Mouse (Mus musculus): Measurements from ENCODE around the gene Ms4a6c. TPM values are rescaled to one million over a fixed set of nuclear protein-coding genes. Genes with fewer than 3 reads are reported as not detected.
"Not testable (repeated sequence)": the region's sequence is repeated elsewhere in the genome, so short reads cannot be mapped to it uniquely, and the experiment has no call there.

Ms4a6c gene
- 2.8 and 3.7 TPM in 2 replicates for polyA plus RNA-seq (2015; fragmentation: Nextera tagmentation; extraction: Ambion mirVana)

DNA sequence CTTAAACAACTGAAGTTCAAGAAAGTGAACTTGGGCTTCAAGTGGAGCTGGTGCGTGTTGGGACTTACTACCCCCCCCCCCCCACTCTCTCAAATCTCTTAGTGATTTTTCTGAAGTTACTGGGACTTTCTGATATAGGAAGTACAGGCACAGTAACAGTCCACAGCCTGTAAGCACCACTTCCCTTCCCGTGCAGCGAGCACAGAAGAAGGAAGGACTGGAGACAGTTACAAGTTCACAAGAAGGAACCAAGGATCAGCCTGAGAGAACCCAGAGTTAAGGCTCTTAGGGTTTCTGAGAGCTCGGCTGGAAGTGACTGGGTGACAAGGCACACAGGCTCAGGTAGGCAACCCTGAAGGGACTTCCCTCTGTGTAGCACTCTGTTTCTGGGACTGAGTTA lies at the start of gene Ms4a6c:
Ms4a6c (plus strand) TSS at position 152 of the 400 bp plus-strand sequence.
- not testable (repeated sequence) for ATAC-seq (ENCODE audit: extremely low read depth, insufficient number of reproducible peaks, low FRiP score, low TSS enrichment); H3K27ac ChIP-seq (replicated peaks); H3K4me3 ChIP-seq; H3K9ac ChIP-seq; H3K4me1 ChIP-seq; H3K9me3 ChIP-seq; H3K36me3 ChIP-seq; H3K27me3 ChIP-seq (replicated peaks); H3K4me2 ChIP-seq
- WGBS = 55% methylated on average over 4 of the region's 4 CpGs

DNA sequence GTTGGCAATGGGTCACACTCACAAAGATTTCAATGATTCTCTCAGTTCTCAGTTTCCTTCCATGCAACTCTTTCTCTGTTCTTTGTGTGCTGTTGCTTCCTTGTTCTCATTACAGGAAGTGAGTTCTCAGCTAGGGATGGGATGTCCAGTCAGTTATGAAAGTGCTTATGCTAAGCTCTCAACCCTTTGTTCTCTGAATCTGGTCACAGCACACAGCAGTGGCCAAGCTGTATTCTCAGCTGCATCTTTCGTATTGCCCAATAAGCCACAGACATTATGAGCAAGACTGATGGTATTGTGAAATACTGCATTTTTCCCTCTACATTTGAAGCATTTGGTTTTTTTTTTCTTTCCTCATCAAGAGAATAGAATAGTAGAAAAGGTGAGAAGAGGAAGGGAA lies 38.0 kb upstream of the Ms4a6c start:
- 73% methylated on average over 1 of the region's 1 CpGs for WGBS

DNA sequence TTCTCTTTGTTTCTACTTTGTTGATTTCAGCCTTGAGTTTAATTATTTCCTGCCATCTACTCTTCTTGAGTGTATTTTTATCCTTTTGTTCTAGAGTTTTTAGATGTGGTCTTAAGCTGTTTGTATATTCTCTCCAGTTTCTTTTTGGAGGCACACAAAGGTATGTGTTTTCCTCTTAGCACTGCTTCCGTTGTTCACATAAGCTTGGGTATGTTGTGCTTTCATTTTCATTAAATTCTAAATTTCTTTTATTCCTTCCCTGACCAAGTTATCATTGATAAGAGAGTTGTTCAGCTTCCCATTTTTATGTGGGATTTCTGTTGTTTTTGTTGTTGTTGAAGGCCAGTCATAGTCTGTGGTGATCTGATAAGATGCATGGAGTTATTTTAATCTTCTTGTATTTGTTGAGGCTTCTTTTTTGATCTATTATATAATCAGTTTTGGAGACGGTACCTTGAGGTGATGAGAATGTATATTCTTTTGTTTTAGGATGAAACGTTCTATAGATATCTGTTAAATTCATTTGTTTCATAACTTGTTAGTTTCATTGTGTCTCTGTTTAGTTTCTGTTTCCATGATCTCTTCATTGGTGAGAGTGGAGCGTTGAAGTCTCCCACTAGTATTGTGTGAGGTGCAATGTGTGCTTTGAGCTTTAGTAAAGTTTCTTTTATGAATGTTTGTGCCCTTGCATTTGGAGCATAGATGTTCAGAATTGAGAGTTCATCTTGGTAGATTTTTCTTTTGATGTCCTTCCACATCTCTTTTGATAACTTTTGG lies 33.9 kb upstream of the Ms4a6c start:
- H3K36me3 ChIP-seq = no peaks in the 10 kb centered on the region
- H3K27me3 ChIP-seq (replicated peaks) = no peaks in the 10 kb centered on the region
- no peaks in the 10 kb centered on the region for H3K4me1 ChIP-seq
- 75% methylated on average over 4 of the region's 4 CpGs for WGBS
- no peak overlapping the region for H3K4me3 ChIP-seq
- no peaks in the 10 kb centered on the region for H3K9me3 ChIP-seq
- no peak for ATAC-seq (ENCODE audit: extremely low read depth, insufficient number of reproducible peaks, low FRiP score, low TSS enrichment)
- H3K4me2 ChIP-seq = no peak overlapping the region
- H3K9ac ChIP-seq = no peak overlapping the region
- no peak overlapping the region for H3K27ac ChIP-seq (replicated peaks)

More for the DNA sequence above, 38.0 kb upstream of the Ms4a6c start:
- ATAC-seq (ENCODE audit: extremely low read depth, insufficient number of reproducible peaks, low FRiP score, low TSS enrichment); H3K4me1 ChIP-seq; H3K27me3 ChIP-seq (replicated peaks); H3K4me2 ChIP-seq; H3K27ac ChIP-seq (replicated peaks); H3K36me3 ChIP-seq; H3K4me3 ChIP-seq; H3K9me3 ChIP-seq; H3K9ac ChIP-seq: not testable (repeated sequence)

DNA sequence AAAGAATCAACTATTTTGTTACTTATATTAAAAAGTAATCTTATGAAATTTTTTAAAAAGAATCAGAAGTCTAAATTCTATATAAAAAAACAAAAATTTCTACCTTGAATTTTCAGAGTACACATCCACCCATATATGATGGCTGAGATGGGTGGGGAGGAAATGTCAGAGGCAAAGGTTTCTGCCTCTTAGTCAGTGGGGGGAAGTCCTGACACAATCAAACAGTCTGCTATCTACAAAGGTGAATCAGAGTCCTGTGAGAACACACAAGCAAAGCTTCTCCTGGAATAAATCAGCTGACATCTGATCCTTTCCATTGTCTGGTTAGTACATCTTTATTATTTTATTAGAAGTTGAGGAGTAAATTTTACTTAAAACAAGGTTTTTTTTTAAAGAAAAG lies 25.8 kb upstream of the Ms4a6c start, which contains the start of gene Ms4a4b:
Ms4a4b (plus strand) TSS at position 216 of the 400 bp plus-strand sequence.
- H3K36me3 ChIP-seq = no peaks in the 10 kb centered on the region
- ATAC-seq (ENCODE audit: extremely low read depth, insufficient number of reproducible peaks, low FRiP score, low TSS enrichment) = no peak
- H3K4me3 ChIP-seq = no peak within 1 kb of the TSS
- no peaks in the 10 kb centered on the region for H3K9me3 ChIP-seq
- H3K4me1 ChIP-seq = no peaks in the 10 kb centered on the region
- no peak within 1 kb of the TSS for H3K4me2 ChIP-seq
- no peaks in the 10 kb centered on the region for H3K27me3 ChIP-seq (replicated peaks)
- H3K9ac ChIP-seq = no peak within 1 kb of the TSS
- H3K27ac ChIP-seq (replicated peaks) = no peak within 1 kb of the TSS

DNA sequence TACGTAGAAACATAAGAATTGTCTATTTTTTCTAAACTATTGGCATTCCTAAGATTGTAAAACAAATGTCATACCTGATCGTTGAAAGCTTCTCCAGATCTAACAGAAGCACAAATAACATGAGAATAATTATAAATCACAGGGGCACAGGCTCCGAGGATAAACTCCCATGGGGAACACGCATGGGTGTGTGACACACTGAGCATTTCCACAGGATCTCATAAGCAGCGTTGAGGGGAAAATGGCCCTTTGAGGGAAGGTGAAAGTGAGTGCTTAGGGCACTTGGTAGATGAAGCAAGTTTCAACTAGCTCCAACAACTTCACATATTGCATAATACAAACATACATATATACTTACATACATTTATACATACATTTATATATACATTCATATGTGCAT lies 25.2 kb upstream of the Ms4a6c start:
- H3K4me1 ChIP-seq = no peaks in the 10 kb centered on the region
- H3K9me3 ChIP-seq = no peaks in the 10 kb centered on the region
- no peaks in the 10 kb centered on the region for H3K36me3 ChIP-seq
- no peak for ATAC-seq (ENCODE audit: extremely low read depth, insufficient number of reproducible peaks, low FRiP score, low TSS enrichment)
- no peak overlapping the region for H3K4me3 ChIP-seq
- no peaks in the 10 kb centered on the region for H3K27me3 ChIP-seq (replicated peaks)
- H3K4me2 ChIP-seq = no peak overlapping the region
- H3K9ac ChIP-seq = no peak overlapping the region
- 76% methylated on average over 5 of the region's 5 CpGs for WGBS
- no peak overlapping the region for H3K27ac ChIP-seq (replicated peaks)

DNA sequence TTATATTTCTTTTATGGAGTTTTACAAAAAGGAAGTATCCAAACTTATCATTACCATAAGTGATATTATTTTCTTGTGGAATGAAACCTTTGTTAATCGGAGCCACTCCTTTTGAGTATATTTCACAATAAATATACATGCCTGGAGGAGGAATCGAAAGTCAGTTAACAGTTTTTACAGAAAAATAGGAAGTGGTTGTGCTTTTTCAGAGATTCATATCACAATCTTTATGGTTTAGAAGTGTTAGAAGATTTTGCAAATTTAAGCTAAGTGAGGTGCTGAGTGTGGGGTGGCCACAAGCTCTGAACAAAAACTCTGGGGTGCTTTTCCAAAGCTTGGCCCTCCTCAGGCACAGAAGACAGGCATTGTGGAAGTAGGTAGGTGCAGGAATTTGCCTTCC lies 21.9 kb upstream of the Ms4a6c start:
- 69% methylated on average over 2 of the region's 2 CpGs for WGBS
- Histone ChIP-seq H3K9ac (no peak overlapping the region), H3K4me2 (no peak overlapping the region), H3K27me3 (replicated peaks) (no peaks in the 10 kb centered on the region), H3K36me3 (no peaks in the 10 kb centered on the region), H3K4me1 (no peaks in the 10 kb centered on the region), H3K4me3 (no peak overlapping the region), H3K9me3 (no peaks in the 10 kb centered on the region), H3K27ac (replicated peaks) (no peak overlapping the region)
- ATAC-seq (ENCODE audit: extremely low read depth, insufficient number of reproducible peaks, low FRiP score, low TSS enrichment) = no peak

DNA sequence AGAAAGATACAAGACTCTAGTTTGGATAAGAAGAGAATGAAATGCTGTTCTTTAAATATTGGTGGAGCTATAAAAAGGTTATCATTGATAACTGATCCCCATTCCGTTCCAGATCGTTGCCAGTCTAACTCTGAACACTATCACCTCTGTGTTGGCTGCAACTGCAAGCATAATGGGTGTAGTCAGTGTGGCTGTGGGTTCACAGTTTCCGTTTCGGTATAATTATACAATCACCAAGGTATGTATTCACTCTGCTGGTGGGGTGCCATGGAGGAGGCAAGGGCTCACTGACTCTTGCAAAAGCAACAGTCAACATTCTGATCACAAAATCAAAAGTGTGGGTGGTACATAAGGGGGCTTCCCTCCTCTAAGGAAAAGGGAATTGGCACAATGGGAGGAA lies 10.1 kb upstream of the Ms4a6c start:
- not testable (repeated sequence) for H3K4me2 ChIP-seq; ATAC-seq (ENCODE audit: extremely low read depth, insufficient number of reproducible peaks, low FRiP score, low TSS enrichment); H3K4me3 ChIP-seq; H3K9ac ChIP-seq; H3K4me1 ChIP-seq; H3K36me3 ChIP-seq; H3K9me3 ChIP-seq; H3K27me3 ChIP-seq (replicated peaks); H3K27ac ChIP-seq (replicated peaks)
- WGBS = 75% methylated on average over 4 of the region's 4 CpGs

DNA sequence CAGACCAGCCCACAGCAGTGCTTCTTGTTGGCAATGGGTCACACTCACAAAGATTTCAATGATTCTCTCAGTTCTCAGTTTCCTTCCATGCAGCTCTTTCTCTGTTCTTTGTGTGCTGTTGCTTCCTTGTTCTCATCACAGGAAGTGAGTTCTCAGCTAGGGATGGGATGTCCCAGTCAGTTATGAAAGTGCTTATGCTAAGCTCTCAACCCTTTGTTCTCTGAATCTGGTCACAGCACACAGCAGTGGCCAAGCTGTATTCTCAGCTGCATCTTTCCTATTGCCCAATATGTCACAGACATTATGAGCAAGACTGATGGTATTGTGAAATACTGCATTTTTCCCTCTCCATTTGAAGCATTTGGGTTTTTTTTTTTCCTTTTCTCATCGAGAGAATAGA lies 4.4 kb upstream of the Ms4a6c start:
- not testable (repeated sequence) for H3K9ac ChIP-seq; H3K36me3 ChIP-seq; H3K4me1 ChIP-seq; H3K27ac ChIP-seq (replicated peaks); ATAC-seq (ENCODE audit: extremely low read depth, insufficient number of reproducible peaks, low FRiP score, low TSS enrichment); H3K4me2 ChIP-seq; H3K27me3 ChIP-seq (replicated peaks); H3K9me3 ChIP-seq; H3K4me3 ChIP-seq
- WGBS = 38% methylated on average over 1 of the region's 1 CpGs

DNA sequence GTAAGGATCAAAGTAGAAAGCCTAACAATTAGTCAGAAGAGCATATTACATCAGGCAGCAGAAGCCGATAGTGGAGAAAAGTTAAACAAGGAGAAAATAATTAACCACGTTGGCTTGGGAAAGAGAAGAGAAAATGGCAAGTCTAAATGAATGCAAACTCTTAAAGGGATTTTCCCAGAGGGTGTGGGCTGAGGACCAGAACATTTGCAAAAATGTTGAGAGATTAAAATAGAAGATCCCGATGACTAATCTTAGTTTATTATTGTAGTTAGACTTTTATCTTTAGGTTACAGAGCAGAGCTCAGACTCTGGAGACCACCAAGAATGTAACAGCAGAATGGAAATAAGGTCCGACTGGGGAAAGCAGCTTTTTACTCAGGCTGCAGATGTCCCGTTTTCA lies 2.7 kb upstream of the Ms4a6c start:
- Histone ChIP-seq H3K4me1 (no peaks in the 10 kb centered on the region), H3K4me2 (no peak overlapping the region), H3K9ac (no peak overlapping the region), H3K27ac (replicated peaks) (no peak overlapping the region), H3K4me3 (no peak overlapping the region), H3K36me3 (no peaks in the 10 kb centered on the region), H3K27me3 (replicated peaks) (no peaks in the 10 kb centered on the region), H3K9me3 (no peaks in the 10 kb centered on the region)
- WGBS = 65% methylated on average over 5 of the region's 5 CpGs
- no peak for ATAC-seq (ENCODE audit: extremely low read depth, insufficient number of reproducible peaks, low FRiP score, low TSS enrichment)

DNA sequence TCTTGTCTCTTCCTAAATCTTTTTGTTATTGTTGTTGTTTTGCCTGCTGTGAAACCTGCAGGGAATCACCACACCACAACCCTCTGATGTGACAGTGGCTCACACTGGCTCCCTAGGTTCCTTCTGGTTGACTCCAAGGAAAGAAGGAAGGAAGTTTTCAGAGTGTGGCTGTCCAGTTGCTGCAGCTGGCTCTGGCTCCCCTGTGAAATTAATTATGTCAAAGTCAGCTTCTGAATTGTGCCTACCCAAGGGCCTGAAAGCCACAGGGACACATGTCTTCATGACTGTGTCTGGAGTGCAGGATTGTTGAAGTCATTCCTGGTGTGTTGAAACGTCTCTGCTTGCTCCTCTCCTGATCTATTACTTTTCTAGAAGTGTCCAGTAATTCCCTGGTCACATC lies 805 bp upstream of the Ms4a6c start:
- ATAC-seq (ENCODE audit: extremely low read depth, insufficient number of reproducible peaks, low FRiP score, low TSS enrichment) = not testable (repeated sequence)

DNA sequence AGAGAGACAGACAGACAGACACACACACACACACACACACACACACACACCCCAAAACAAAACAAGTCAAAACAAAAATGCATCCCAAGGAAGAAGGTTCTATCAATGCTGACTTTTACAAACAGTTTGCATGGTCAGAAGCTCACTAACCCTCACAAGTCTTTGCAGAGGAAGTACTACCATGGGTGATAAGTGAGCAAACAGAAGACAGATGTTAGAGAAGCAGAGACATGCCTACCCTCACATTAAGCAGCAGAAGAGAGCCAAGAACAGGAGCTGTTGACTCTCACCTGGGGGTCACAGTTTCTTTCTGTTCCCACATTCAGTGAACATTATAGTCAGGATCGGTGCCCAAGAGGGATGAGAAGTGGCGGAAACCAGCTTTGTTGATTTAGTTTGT lies 10.5 kb downstream of the Ms4a6c start:
- H3K4me1 ChIP-seq = no peaks in the 10 kb centered on the region
- no peaks in the 10 kb centered on the region for H3K9me3 ChIP-seq
- H3K27ac ChIP-seq (replicated peaks) = no peak overlapping the region
- WGBS = 64% methylated on average over 2 of the region's 2 CpGs
- H3K4me2 ChIP-seq = no peak overlapping the region
- no peak overlapping the region for H3K4me3 ChIP-seq
- H3K9ac ChIP-seq = no peak overlapping the region
- no peaks in the 10 kb centered on the region for H3K27me3 ChIP-seq (replicated peaks)
- ATAC-seq (ENCODE audit: extremely low read depth, insufficient number of reproducible peaks, low FRiP score, low TSS enrichment) = no peak
- H3K36me3 ChIP-seq = no peaks in the 10 kb centered on the region

More for the DNA sequence above, 805 bp upstream of the Ms4a6c start:
- not testable (repeated sequence) for H3K4me2 ChIP-seq; H3K27ac ChIP-seq (replicated peaks); H3K4me3 ChIP-seq; H3K27me3 ChIP-seq (replicated peaks); H3K4me1 ChIP-seq; H3K9ac ChIP-seq; H3K9me3 ChIP-seq; H3K36me3 ChIP-seq
- 49% methylated on average over 1 of the region's 1 CpGs for WGBS

DNA sequence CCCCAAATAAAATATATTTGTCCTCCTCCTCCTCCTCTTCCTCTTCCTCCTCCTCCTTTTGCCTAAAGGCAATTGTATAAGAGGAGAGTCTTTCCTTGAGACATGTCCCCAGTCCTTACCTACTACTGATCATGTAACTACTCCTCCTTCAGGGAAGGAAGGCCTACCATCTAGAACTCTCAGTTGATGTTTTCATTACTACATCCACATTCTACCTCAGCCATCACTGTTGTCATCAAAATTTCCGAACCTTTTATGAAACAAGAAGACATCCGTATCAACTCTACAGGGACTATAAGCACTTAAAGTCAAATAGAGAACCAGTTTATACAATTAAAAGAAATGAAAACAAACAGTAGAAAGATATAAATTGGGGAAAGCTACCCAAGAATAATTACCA lies 13.5 kb downstream of the Ms4a6c start:
- 75% methylated on average over 2 of the region's 2 CpGs for WGBS
- H3K4me1 ChIP-seq = no peaks in the 10 kb centered on the region

More for the DNA sequence above, 13.5 kb downstream of the Ms4a6c start:
- ATAC-seq (ENCODE audit: extremely low read depth, insufficient number of reproducible peaks, low FRiP score, low TSS enrichment) = no peak
- no peak overlapping the region for H3K4me3 ChIP-seq
- H3K27ac ChIP-seq (replicated peaks) = no peak overlapping the region
- no peak overlapping the region for H3K4me2 ChIP-seq
- H3K36me3 ChIP-seq = no peaks in the 10 kb centered on the region
- H3K9me3 ChIP-seq = no peaks in the 10 kb centered on the region
- no peak overlapping the region for H3K9ac ChIP-seq
- H3K27me3 ChIP-seq (replicated peaks) = no peaks in the 10 kb centered on the region

Data from heart, embryonic 13.5 days (tissue).